Mouse (Mus musculus) frontal cortex, postnatal 25 days (tissue): ENCODE measurements around the gene Naa80.

ENCODE experiments used
- DNase-seq, 2 experiments: peaks; one replicate each; pipeline ENCODE4 v3.0.0; 2022; ENCODE audit warnings: low spot score in 2 of 2

Gene Naa80

GRCm38 (mm10) chr9:107578587-107578986 lies at the start of gene Naa80:
Gene Naa80 (plus strand): TSS chr9:107578887.
- DNase-seq: no peak

DNA sequence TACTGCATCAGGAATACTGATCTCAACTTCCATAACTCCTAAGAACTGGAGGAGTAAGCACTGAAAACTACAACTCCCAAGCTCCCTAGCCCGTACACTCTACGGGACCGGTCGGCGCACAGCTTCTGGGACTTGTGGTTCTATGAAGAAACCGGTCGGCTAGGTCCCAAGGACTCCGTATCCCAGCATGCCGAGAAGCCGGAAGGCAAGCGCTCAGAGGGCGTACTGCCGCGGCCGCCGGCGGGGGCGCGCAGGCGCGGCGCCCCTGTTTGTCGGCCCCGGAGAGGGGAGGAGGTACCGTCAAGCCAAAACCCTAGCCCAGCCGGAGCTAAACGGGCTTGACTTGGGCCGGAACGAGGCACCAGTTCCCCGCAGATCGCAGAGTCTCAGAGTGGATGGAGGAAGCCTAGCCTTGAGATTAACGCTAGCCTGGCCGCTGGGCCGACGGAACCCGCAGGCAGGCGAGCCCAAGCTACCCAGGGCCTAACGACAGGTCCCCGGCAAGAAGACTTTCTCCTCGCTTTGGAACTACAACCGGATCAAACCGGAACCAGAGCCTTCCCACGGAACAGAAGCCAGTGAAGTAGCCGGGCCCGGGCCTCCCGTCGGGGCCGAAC lies 44.8 kb upstream of the Naa80 start, which contains the start of gene Tmem115:
Gene Tmem115, plus strand, starts transcription at position 155 of the 617 bp plus-strand sequence.
- DNase-seq: peak; percentile 80 to 84

DNA sequence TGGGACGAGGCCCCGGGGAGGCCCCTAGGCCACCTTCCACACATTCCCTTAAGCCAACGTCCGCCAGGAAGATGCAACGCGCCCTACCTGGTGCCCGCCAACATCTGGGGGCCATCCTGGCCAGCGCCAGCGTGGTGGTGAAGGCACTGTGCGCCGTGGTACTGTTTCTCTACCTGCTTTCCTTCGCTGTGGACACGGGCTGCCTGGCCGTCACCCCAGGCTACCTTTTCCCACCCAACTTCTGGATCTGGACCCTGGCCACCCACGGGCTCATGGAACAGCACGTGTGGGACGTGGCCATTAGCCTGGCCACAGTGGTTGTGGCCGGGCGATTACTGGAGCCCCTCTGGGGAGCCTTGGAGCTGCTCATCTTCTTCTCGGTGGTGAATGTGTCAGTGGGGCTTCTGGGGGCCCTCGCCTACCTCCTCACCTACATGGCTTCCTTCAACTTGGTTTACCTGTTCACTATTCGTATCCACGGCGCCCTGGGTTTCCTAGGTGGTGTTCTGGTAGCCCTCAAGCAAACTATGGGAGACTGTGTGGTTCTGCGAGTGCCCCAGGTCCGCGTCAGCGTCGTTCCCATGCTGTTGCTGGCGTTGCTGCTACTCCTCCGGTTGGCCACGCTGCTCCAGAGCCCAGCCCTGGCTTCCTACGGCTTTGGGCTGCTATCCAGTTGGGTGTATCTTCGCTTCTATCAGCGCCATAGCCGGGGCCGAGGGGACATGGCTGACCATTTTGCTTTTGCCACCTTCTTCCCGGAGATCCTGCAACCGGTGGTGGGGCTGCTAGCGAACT lies 44.1 kb upstream of the Naa80 start:
- no peak for DNase-seq

DNA sequence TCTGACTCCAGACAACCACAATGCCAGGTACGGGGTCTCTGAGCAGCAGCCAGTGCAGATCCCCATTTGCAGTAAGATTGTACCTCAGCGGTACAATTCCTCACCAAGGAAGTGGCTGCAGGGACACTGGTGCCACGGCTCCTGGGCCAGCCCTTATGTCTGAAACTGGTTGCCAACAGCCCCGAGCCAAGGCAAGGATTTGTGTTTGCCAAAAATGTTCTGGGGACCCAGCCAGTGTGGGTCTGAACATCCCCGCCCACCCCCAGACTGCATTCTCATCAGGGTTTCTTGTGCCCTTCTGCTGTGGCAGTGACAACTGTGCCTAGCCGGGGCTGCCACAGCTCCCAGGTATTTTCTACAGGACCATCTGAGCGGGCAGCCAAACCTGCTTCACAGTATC lies 40.5 kb upstream of the Naa80 start:
- no peak for DNase-seq

DNA sequence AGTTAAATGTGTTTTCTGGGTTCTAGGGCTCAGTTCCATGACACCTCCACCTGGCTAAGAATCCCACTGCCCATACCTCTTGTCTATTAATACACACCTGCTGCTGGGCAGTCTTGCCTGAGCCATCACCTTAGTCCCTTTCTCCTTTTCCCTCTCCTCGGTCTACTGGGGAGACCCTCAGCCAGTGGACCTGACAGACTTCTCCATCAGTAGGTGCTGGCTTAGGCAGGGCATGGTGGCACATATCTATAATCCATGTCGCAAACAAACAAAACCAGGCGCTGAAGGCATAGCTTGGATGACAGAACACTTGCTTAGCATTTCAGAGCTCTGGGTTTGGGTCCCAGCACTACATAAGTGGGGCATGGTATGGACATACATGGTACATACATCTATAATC lies 40.0 kb upstream of the Naa80 start:
- no peak for DNase-seq

DNA sequence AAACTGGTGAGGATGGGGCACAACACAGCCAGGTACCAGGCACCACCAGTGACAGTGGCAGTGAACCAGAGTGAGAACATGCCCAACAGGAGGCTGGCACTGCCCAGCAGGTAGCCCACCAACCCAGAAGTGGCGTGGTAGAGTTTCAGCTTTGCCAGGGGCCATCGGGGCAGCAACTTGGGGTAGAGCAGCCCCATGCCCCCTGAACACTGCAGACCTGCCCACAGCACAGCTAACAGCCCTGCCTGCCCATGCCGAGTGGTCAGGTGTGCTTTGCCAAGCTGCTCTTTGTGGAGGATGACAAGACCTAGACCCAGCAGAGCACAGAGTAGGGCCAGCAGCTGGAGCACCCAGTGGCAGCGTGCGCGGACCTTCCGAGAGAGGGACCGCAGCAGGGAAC lies 38.7 kb upstream of the Naa80 start:
- DNase-seq: no peak

- DNase-seq: no peak
Observed at GRCm38 (mm10) chr9:107540420-107540819, 38.3 kb upstream of the Naa80 start.

GRCm38 (mm10) chr9:107541005-107541404 lies 37.7 kb upstream of the Naa80 start:
- DNase-seq: no peak

- DNase-seq: peak; percentile 87 to 91
Observed at GRCm38 (mm10) chr9:107541474-107542351, 37.0 kb upstream of the Naa80 start, which contains the start of the genes Cyb561d2 and Nprl2. Gene Cyb561d2 (minus strand): TSS chr9:107542193. Gene Nprl2 (plus strand): TSS chr9:107542226.

DNA sequence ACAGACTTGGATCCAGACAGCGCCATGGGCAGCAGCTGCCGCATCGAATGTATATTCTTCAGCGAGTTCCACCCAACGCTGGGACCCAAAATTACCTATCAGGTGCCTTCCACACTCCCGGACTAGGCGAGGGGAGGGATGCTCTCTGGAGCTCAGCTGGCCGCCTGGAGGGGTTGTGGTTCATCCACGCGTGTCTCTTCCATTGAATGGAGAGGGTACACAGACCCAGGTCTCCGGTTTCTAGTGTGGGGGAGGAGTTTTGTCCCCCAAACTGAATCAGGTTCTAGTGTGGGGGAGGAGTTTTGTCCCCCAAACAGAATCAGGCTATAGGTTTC lies 36.4 kb upstream of the Naa80 start:
- DNase-seq: no peak

GRCm38 (mm10) chr9:107542721-107543120 lies 36.0 kb upstream of the Naa80 start:
- no peak for DNase-seq

DNA sequence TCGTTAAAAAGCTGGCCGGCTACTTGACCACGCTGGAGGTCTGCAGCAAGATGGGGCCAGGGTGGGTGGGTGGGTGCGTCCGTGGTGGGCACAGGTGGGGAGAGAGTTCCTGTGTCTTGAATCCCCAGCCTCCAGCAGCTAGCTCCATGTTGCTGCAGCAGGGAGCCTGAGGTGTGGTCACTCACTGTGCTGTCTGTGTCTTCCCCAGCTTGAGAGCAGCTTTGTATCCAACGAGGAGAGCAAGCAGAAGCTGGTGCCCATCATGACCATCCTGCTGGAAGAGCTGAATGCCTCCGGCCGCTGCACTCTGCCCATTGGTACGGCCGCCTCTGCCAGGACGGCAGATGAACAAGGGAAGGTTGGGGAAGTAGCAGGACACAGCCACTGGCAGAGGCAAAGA lies 35.4 kb upstream of the Naa80 start:
- DNase-seq: no peak

DNA sequence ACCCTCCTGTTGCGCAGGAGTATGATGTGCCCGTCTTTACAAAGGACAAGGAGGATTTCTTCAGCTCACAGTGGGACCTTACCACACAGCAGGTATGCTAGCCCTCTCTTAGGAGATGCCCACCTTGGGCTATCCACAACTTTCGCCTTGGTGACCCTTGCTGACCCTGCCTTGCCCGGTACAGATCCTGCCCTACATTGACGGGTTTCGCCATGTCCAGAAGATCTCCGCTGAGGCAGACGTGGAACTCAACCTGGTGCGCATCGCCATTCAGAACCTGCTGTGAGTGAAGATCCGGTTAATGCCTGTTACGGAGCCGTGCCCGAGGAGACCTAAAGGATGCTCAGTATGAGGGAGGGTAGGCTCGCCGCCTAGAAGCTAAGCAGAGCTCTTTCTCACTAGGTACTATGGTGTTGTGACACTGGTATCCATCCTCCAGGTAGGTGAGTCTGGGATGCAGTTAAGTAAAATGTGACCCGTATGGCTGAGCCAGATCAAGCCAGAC lies 34.4 kb upstream of the Naa80 start:
- no peak for DNase-seq

GRCm38 (mm10) chr9:107544729-107545128 lies 34.0 kb upstream of the Naa80 start:
- no peak for DNase-seq

GRCm38 (mm10) chr9:107545199-107545598 lies 33.5 kb upstream of the Naa80 start:
- DNase-seq: no peak

DNA sequence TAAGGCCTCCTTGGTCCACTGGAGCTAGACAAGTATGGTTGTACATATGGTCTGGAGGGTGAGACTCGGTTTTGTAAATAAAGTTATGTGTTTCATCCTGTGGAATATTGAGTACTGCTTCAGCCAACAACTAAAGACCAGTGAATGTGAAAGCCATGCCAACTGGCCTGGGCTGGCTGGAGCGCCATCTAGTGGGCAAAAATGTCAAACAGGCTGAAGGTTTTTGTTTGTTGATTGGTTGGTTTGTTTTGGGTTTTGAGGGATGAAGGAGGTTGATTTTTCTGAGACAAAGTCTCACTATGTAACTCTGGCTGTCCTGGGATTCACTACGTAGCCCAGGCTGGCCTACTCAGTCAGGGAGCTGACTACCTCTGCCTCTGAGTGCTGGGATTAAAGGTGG lies 33.1 kb upstream of the Naa80 start:
- DNase-seq: peak; percentile 52 to 61

DNA sequence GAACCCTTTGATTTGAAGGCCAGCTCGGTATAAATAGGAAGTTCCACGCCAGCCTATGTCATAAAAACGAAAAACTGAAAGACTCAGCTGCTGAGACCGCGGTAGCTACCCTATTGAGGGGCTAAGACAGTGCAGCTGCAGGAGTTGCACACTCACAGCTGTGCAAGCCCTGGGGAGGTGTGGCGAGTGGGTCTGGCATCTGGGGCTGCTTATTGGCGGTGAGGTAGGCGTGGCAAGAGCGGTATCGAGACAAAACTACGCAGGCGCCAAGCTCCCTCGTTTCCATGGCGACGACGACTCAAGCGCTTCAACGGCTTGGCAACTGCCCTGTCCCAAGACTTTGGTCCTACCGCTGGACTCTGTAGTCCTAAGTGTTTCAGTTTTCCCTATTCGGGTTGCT lies 31.7 kb upstream of the Naa80 start, which contains the start of gene Zmynd10:
Gene Zmynd10, plus strand, starts transcription at position 273 of the 400 bp plus-strand sequence.
- peak; percentile 70 to 75 for DNase-seq

- DNase-seq: no peak
Observed at GRCm38 (mm10) chr9:107547957-107548356, 30.7 kb upstream of the Naa80 start.

DNA sequence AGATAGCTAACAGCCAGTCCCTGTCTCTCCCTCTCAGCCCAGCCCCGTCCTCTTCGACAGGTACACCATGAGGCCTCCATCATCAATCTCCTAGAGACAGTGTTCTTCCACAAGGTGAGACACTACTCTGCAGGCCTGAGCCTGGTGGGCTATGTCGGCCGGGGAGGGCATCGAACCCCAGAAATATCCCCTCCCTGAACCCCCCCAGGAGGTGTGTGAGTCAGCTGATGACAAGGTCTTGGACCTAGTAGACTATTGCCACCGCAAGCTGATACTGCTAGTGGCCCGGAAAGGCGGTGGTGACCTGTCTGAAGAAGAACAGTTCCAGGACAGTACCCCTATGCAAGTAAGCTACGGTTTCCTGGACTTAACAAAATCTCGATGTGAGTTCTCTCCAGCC lies 29.9 kb upstream of the Naa80 start:
- DNase-seq: no peak

- DNase-seq: no peak
Observed at GRCm38 (mm10) chr9:107549297-107550074, 29.2 kb upstream of the Naa80 start.

GRCm38 (mm10) chr9:107550491-107551116 lies 28.1 kb upstream of the Naa80 start:
- DNase-seq: no peak
